Mouse (Mus musculus) olfactory bulb, adult 2 months (tissue): ENCODE measurements around the gene Bud13. TPM values are rescaled to one million over a fixed set of nuclear protein-coding genes. Genes with fewer than 3 reads are reported as not detected.
A peak's percentile ranks its signal among the peaks of the same experiment; 100 is the strongest.

Experiments
- H3K27ac ChIP-seq: fragments of 200-500 bp; 2 replicates; pipeline ENCODE4 v1.5.1; 2012; ENCODE audit warnings: low read depth, low read length; ENCODE audit not compliant: insufficient read depth
- H3K4me1 ChIP-seq: fragments of 200-500 bp; 2 replicates; pipeline ENCODE4 v1.6.1; 2012; ENCODE audit warnings: low read length; ENCODE audit not compliant: control insufficient read depth, insufficient read depth
- H3K4me3 ChIP-seq: fragments of 200-500 bp; 2 replicates; pipeline ENCODE4 v1.5.1; 2012; ENCODE audit warnings: mild to moderate bottlenecking, low read depth, low read length, moderate library complexity; ENCODE audit not compliant: insufficient read depth
- CTCF ChIP-seq: fragments of 200-500 bp; IDR thresholded peaks from 2 replicates; pipeline ENCODE4 v1.5.1; 2012; ENCODE audit warnings: low read depth, mild to moderate bottlenecking, low read length, moderate library complexity; ENCODE audit not compliant: insufficient read depth
- POLR2A ChIP-seq: fragments of 200-500 bp; IDR thresholded peaks from 2 replicates; pipeline ENCODE4 v1.6.1; 2012; ENCODE audit warnings: mild to moderate bottlenecking, low read depth, low read length, moderate library complexity; ENCODE audit not compliant: insufficient read depth
- WGBS: fragments of 180-500 bp; shearing (Covaris S2); methylation state at CpG from one replicate; pipeline ENCODE4 v1.1.7; 2018; 5-methylcytosine and 5-hydroxymethylcytosine counted together
- polyA plus RNA-seq: library from polyadenylated mRNA; stranded (reverse); fragments of >200 nt; gene quantifications from 2 replicates; pipeline ENCODE4 v1.2.4, GENCODE M21; 2012; ENCODE audit warnings: low replicate concordance; ENCODE audit not compliant: missing spikeins, insufficient read depth, insufficient read length

The Bud13 gene
- not detected in 2 replicates for polyA plus RNA-seq

- no peaks in the 10 kb centered on the region for H3K4me1 ChIP-seq
- peak; percentile 75 for TF ChIP-seq POLR2A
- no peak for TF ChIP-seq CTCF
- H3K27ac ChIP-seq, result no peak within 1 kb of the TSS
- WGBS, result under 1% methylated on average over 55 of the region's 55 CpGs
- peak within 1 kb of the TSS; percentile 73 for H3K4me3 ChIP-seq
Observed at GRCm38 (mm10) chr9:46282631-46283436, at the start of gene Bud13. Bud13 (plus strand) TSS chr9:46283008.

GRCm38 (mm10) chr9:46235196-46235595 lies 47.6 kb upstream of the Bud13 start:
- H3K27ac ChIP-seq, result no peak overlapping the region
- H3K4me3 ChIP-seq, result no peak overlapping the region
- peaks cover 6% of the 10 kb centered on the region for H3K4me1 ChIP-seq
- WGBS, result 90% methylated on average over 6 of the region's 6 CpGs
- TF ChIP-seq CTCF, result no peak
- no peak for TF ChIP-seq POLR2A

- no peak for TF ChIP-seq POLR2A
- no peak for TF ChIP-seq CTCF
- H3K4me3 ChIP-seq, result no peak within 1 kb of the TSS
- H3K4me1 ChIP-seq, result peaks cover 4% of the 10 kb centered on the region
- H3K27ac ChIP-seq, result no peak within 1 kb of the TSS
Observed at GRCm38 (mm10) chr9:46235596-46235648, 47.4 kb upstream of the Bud13 start, which contains the start of gene Apoc3. Apoc3 (minus strand) TSS chr9:46235636.

GRCm38 (mm10) chr9:46235649-46236048 lies 47.2 kb upstream of the Bud13 start:
- WGBS, result 82% methylated on average over 4 of the region's 4 CpGs
- Histone ChIP-seq H3K4me1 (peaks cover 2% of the 10 kb centered on the region; the same call in 1 of the 2 replicates), H3K4me3 (no peak overlapping the region), H3K27ac (no peak overlapping the region)
- TF ChIP-seq CTCF (no peak), POLR2A (no peak)

- WGBS, result 92% methylated on average over 7 of the region's 7 CpGs
- no peak overlapping the region for H3K27ac ChIP-seq
Observed at GRCm38 (mm10) chr9:46238850-46239249, 44.0 kb upstream of the Bud13 start.

GRCm38 (mm10) chr9:46240526-46241153 lies 42.2 kb upstream of the Bud13 start, which contains the start of gene Apoa4:
Apoa4 (plus strand) TSS chr9:46240696.
- TF ChIP-seq POLR2A, result no peak
- no peak for TF ChIP-seq CTCF
- H3K4me3 ChIP-seq, result no peak within 1 kb of the TSS
- H3K27ac ChIP-seq, result no peak within 1 kb of the TSS
- 77% methylated on average over 7 of the region's 7 CpGs for WGBS
- H3K4me1 ChIP-seq, result no peaks in the 10 kb centered on the region

More at GRCm38 (mm10) chr9:46238850-46239249, 44.0 kb upstream of the Bud13 start:
- Histone ChIP-seq H3K4me1 (no peaks in the 10 kb centered on the region), H3K4me3 (no peak overlapping the region)
- no peak for TF ChIP-seq CTCF
- TF ChIP-seq POLR2A, result no peak

GRCm38 (mm10) chr9:46241818-46242217 lies 41.0 kb upstream of the Bud13 start:
- 91% methylated on average over 2 of the region's 2 CpGs for WGBS
- no peaks in the 10 kb centered on the region for H3K4me1 ChIP-seq

GRCm38 (mm10) chr9:46243122-46243521 lies 39.7 kb upstream of the Bud13 start:
- Histone ChIP-seq H3K27ac (no peak overlapping the region), H3K4me3 (no peak overlapping the region), H3K4me1 (no peaks in the 10 kb centered on the region)
- TF ChIP-seq POLR2A, result no peak
- no peak for TF ChIP-seq CTCF
- 73% methylated on average over 4 of the region's 4 CpGs for WGBS

More at GRCm38 (mm10) chr9:46241818-46242217, 41.0 kb upstream of the Bud13 start:
- no peak overlapping the region for H3K4me3 ChIP-seq
- no peak overlapping the region for H3K27ac ChIP-seq
- TF ChIP-seq CTCF (no peak), POLR2A (no peak)

- H3K4me1 ChIP-seq, result no peaks in the 10 kb centered on the region
- 56% methylated on average over 8 of the region's 8 CpGs for WGBS
- no peak overlapping the region for H3K27ac ChIP-seq
- no peak for TF ChIP-seq POLR2A
- TF ChIP-seq CTCF, result no peak
- H3K4me3 ChIP-seq, result no peak overlapping the region
Observed at GRCm38 (mm10) chr9:46243584-46243983, 39.2 kb upstream of the Bud13 start.
